ENCODE assay signal across 9 mouse cellular contexts in genomic region chr2:20722165-20722991, GRCm38 (mm10).
A peak's percentile ranks its signal among the peaks of the same experiment; 100 is the strongest.
DNase-seq lines count a peak whose midpoint lies in the region; ATAC-seq and TF ChIP-seq lines count a peak whose summit lies in the region.
"Had no signal": no experiment of that assay in that cellular context is flagged by ENCODE, and none has a peak within 500 bp of the region (broad histone marks: within the 10 kb centered on the region; RNA-seq: fewer than 3 reads in every experiment).

No protein-coding gene starts in this region.

- ATAC-seq in hindbrain, embryonic 11.5 days (ENCODE audit: low FRiP score) = no peak
- ATAC-seq in CD4-positive, CD25-positive, alpha-beta regulatory T cell, adult 4 months = no peak

- H3K36me3 ChIP-seq in hindbrain, embryonic 11.5 days (ENCODE audit: control insufficient read depth, insufficient read depth, low read length) = no peaks in the 10 kb centered on the region
- H3K36me3 ChIP-seq in midbrain, embryonic 10.5 days = no peaks in the 10 kb centered on the region
- H3K36me3 ChIP-seq: liver, embryonic 15.5 days had no signal

- no peak overlapping the region for H3K9ac ChIP-seq in hindbrain, embryonic 11.5 days (ENCODE audit: low read depth, low read length)
- H3K9ac ChIP-seq: liver, embryonic 15.5 days had no signal

- intact Hi-C loops in left cerebral cortex, adult 2 months (cut with DNase I) = no loop called here
- intact Hi-C loops in left cerebral cortex, postnatal 36 days (cut with DNase I) = no loop called here

- H3K27me3 ChIP-seq in hindbrain, embryonic 11.5 days (ENCODE audit: control insufficient read depth, insufficient read depth, low read length) = no peaks in the 10 kb centered on the region
- 0 out of 2 replicates have a peak, but pooled peaks cover 10% of the 10 kb centered on the region for H3K27me3 ChIP-seq in midbrain, embryonic 10.5 days (ENCODE audit: low read depth, poor library complexity, severe bottlenecking)
- H3K27me3 ChIP-seq: liver, embryonic 15.5 days had no signal

- 29% methylated on average over 15 of the region's 15 CpGs for WGBS in hindbrain, embryonic 11.5 days
- 25% methylated on average over 15 of the region's 15 CpGs for WGBS in midbrain, embryonic 10.5 days

- no peak for TF ChIP-seq CTCF in left cerebral cortex, adult 2 months (IDR thresholded peaks at IDR 0.05)

- no peaks in the 10 kb centered on the region for H3K4me1 ChIP-seq in hindbrain, embryonic 11.5 days (replicated peaks; ENCODE audit: control insufficient read depth, insufficient read depth, low read length)
- peaks cover 38% of the 10 kb centered on the region for H3K4me1 ChIP-seq in midbrain, embryonic 10.5 days
- H3K4me1 ChIP-seq: liver, embryonic 15.5 days had no signal

- peak overlapping the region; percentile 33 for H3K4me3 ChIP-seq in left cerebral cortex, adult 2 months
- H3K4me3 ChIP-seq in hindbrain, embryonic 11.5 days (ENCODE audit: low read depth, low read length) = no peak overlapping the region
- peak overlapping the region; percentile 7; the same call in 1 of the 2 replicates for H3K4me3 ChIP-seq in midbrain, embryonic 10.5 days
- H3K4me3 ChIP-seq: liver, embryonic 15.5 days had no signal

- H3K27ac ChIP-seq in left cerebral cortex, adult 2 months = peak overlapping the region; percentile 47
- H3K27ac ChIP-seq in hindbrain, embryonic 11.5 days (ENCODE audit: low read depth, low read length) = no peak overlapping the region
- no peak overlapping the region for H3K27ac ChIP-seq in midbrain, embryonic 10.5 days (replicated peaks)
- H3K27ac ChIP-seq: liver, embryonic 15.5 days had no signal

- no peak for DNase-seq in left cerebral cortex, adult 2 months (ENCODE audit: extremely low spot score in 1 of 2, low spot score in 2 of 2)
- no peak for DNase-seq in left cerebral cortex, adult 8-10 months (ENCODE audit: low spot score in 2 of 2)
- peak; percentile 13 for DNase-seq in fibroblast of lung, adult 2 months (ENCODE audit: low read depth)
- peak; percentile 21 for DNase-seq in hindbrain, embryonic 11.5 days (ENCODE audit: low spot score)
- DNase-seq in midbrain, embryonic 10.5 days (ENCODE audit: low spot score) = no peak
- no peak for DNase-seq in cerebellum, postnatal 25 days
- no peak for DNase-seq in left cerebral cortex, postnatal 36 days (ENCODE audit: low spot score in 2 of 2)

- H3K9me3 ChIP-seq in hindbrain, embryonic 11.5 days (ENCODE audit: control insufficient read depth, low read length) = no peaks in the 10 kb centered on the region
- H3K9me3 ChIP-seq in midbrain, embryonic 10.5 days (replicated peaks) = no peaks in the 10 kb centered on the region
- H3K9me3 ChIP-seq: liver, embryonic 15.5 days had no signal

- H3K4me2 ChIP-seq in hindbrain, embryonic 11.5 days (replicated peaks; ENCODE audit: low read depth, low read length) = no peak overlapping the region
- H3K4me2 ChIP-seq: liver, embryonic 15.5 days had no signal

Comparison
In these comparisons a context has a peak if more than half of its experiments do, and no peak if none do; other contexts are left out.
1. DNase-seq: peak in fibroblast of lung, adult 2 months (single experiment) and hindbrain, embryonic 11.5 days (single experiment); none in left cerebral cortex, adult 2 months (0 of 2), left cerebral cortex, adult 8-10 months (0 of 2), midbrain, embryonic 10.5 days (single experiment), cerebellum, postnatal 25 days (0 of 2) and left cerebral cortex, postnatal 36 days (0 of 2).